Mouse (Mus musculus): ENCODE results near the gene Atp6v0e. TPM values are rescaled to one million over a fixed set of nuclear protein-coding genes. Genes with fewer than 3 reads are reported as not detected.

Atp6v0e gene
- polyA plus RNA-seq, 1 experiment from 2014 or later, result 95.2 TPM

- Histone ChIP-seq H3K36me3 (peaks cover 65% of the 10 kb centered on the region), H3K9ac (no peak overlapping the region), H3K27ac (replicated peaks) (no peak overlapping the region; the same call in 1 of the 2 replicates), H3K27me3 (no peaks in the 10 kb centered on the region), H3K4me1 (replicated peaks) (peaks cover 12% of the 10 kb centered on the region), H3K9me3 (no peaks in the 10 kb centered on the region), H3K4me3 (no peak overlapping the region), H3K4me2 (no peak overlapping the region)
- 97% methylated on average over 2 of the region's 2 CpGs for WGBS
- ATAC-seq (ENCODE audit: low FRiP score, low read depth), result no peak
These were observed 19.0 kb upstream of the Atp6v0e start for GRCm38 (mm10) chr17:26643993-26644392.

- Histone ChIP-seq H3K9me3 (no peaks in the 10 kb centered on the region), H3K36me3 (peaks cover 59% of the 10 kb centered on the region), H3K4me1 (replicated peaks) (peaks cover 12% of the 10 kb centered on the region), H3K9ac (no peak overlapping the region), H3K27me3 (no peaks in the 10 kb centered on the region), H3K27ac (replicated peaks) (peak overlapping the region; percentile 59), H3K4me3 (no peak overlapping the region), H3K4me2 (no peak overlapping the region)
- 43% methylated on average over 9 of the region's 9 CpGs for WGBS
- ATAC-seq (ENCODE audit: low FRiP score, low read depth), result peak; percentile 57; the same call in 1 of the 2 replicates
These were observed 18.3 kb upstream of the Atp6v0e start for GRCm38 (mm10) chr17:26644509-26645410.

GRCm38 (mm10) chr17:26645411-26645854, 17.6 kb upstream of the Atp6v0e start:
- Histone ChIP-seq H3K36me3 (peaks cover 53% of the 10 kb centered on the region), H3K9ac (no peak overlapping the region), H3K4me3 (no peak overlapping the region), H3K4me1 (replicated peaks) (peaks cover 12% of the 10 kb centered on the region), H3K27ac (replicated peaks) (no peak overlapping the region), H3K27me3 (no peaks in the 10 kb centered on the region), H3K9me3 (no peaks in the 10 kb centered on the region), H3K4me2 (no peak overlapping the region)
- ATAC-seq (ENCODE audit: low FRiP score, low read depth), result no peak
- 84% methylated on average over 8 of the region's 8 CpGs for WGBS

GRCm38 (mm10) chr17:26647283-26647682, 15.7 kb upstream of the Atp6v0e start:
- Histone ChIP-seq H3K4me1 (replicated peaks) (peaks cover 12% of the 10 kb centered on the region), H3K4me2 (no peak overlapping the region), H3K4me3 (no peak overlapping the region), H3K9ac (no peak overlapping the region), H3K27ac (replicated peaks) (no peak overlapping the region), H3K36me3 (peaks cover 39% of the 10 kb centered on the region), H3K27me3 (no peaks in the 10 kb centered on the region), H3K9me3 (no peaks in the 10 kb centered on the region)
- no peak for ATAC-seq (ENCODE audit: low FRiP score, low read depth)
- 77% methylated on average over 13 of the region's 13 CpGs for WGBS

- ATAC-seq (ENCODE audit: low FRiP score, low read depth), result no peak
- H3K4me2 ChIP-seq, result no peak overlapping the region
- no peak overlapping the region for H3K4me3 ChIP-seq
- peaks cover 6% of the 10 kb centered on the region for H3K4me1 ChIP-seq (replicated peaks)
- H3K9me3 ChIP-seq, result no peaks in the 10 kb centered on the region
- no peak overlapping the region for H3K9ac ChIP-seq
- H3K36me3 ChIP-seq, result peaks cover 28% of the 10 kb centered on the region
- WGBS, result 88% methylated on average over 4 of the region's 4 CpGs
- no peak overlapping the region for H3K27ac ChIP-seq (replicated peaks)
- H3K27me3 ChIP-seq, result no peaks in the 10 kb centered on the region
These were observed 13.5 kb upstream of the Atp6v0e start for GRCm38 (mm10) chr17:26649565-26649964.

- no peaks in the 10 kb centered on the region for H3K4me1 ChIP-seq (replicated peaks)
These were observed 12.3 kb upstream of the Atp6v0e start for GRCm38 (mm10) chr17:26650451-26651363.

GRCm38 (mm10) chr17:26658854-26659572, 4.0 kb upstream of the Atp6v0e start:
- 37% methylated on average over 20 of the region's 21 CpGs for WGBS
- Histone ChIP-seq H3K27me3 (no peaks in the 10 kb centered on the region), H3K4me1 (replicated peaks) (peaks cover 18% of the 10 kb centered on the region), H3K27ac (replicated peaks) (no peak overlapping the region), H3K4me3 (no peak overlapping the region), H3K9me3 (no peaks in the 10 kb centered on the region), H3K9ac (no peak overlapping the region), H3K4me2 (no peak overlapping the region), H3K36me3 (peaks cover 21% of the 10 kb centered on the region)
- no peak for ATAC-seq (ENCODE audit: low FRiP score, low read depth)

More at GRCm38 (mm10) chr17:26650451-26651363, 12.3 kb upstream of the Atp6v0e start:
- H3K4me3 ChIP-seq, result no peak overlapping the region
- no peak overlapping the region for H3K27ac ChIP-seq (replicated peaks)
- H3K9me3 ChIP-seq, result no peaks in the 10 kb centered on the region
- H3K4me2 ChIP-seq, result no peak overlapping the region
- WGBS, result 71% methylated on average over 14 of the region's 14 CpGs
- no peak overlapping the region for H3K9ac ChIP-seq
- no peak for ATAC-seq (ENCODE audit: low FRiP score, low read depth)
- H3K36me3 ChIP-seq, result peaks cover 36% of the 10 kb centered on the region
- no peaks in the 10 kb centered on the region for H3K27me3 ChIP-seq

GRCm38 (mm10) chr17:26659573-26659915, 3.5 kb upstream of the Atp6v0e start:
- no peak overlapping the region for H3K9ac ChIP-seq
- H3K27ac ChIP-seq (replicated peaks), result no peak overlapping the region
- 21% methylated on average over 3 of the region's 3 CpGs for WGBS
- H3K4me2 ChIP-seq, result no peak overlapping the region
- H3K4me1 ChIP-seq (replicated peaks), result peaks cover 22% of the 10 kb centered on the region
- peaks cover 18% of the 10 kb centered on the region for H3K36me3 ChIP-seq
- H3K27me3 ChIP-seq, result no peaks in the 10 kb centered on the region
- H3K9me3 ChIP-seq, result no peaks in the 10 kb centered on the region
- ATAC-seq (ENCODE audit: low FRiP score, low read depth), result no peak
- H3K4me3 ChIP-seq, result no peak overlapping the region

GRCm38 (mm10) chr17:26660192-26660912, 2.7 kb upstream of the Atp6v0e start:
- H3K9ac ChIP-seq, result peak overlapping the region; percentile 17; the same call in 1 of the 2 replicates
- peak; percentile 49; the same call in 1 of the 2 replicates for ATAC-seq (ENCODE audit: low FRiP score, low read depth)
- peak overlapping the region; percentile 48 for H3K4me2 ChIP-seq
- H3K4me1 ChIP-seq (replicated peaks), result peaks cover 22% of the 10 kb centered on the region
- H3K9me3 ChIP-seq, result no peaks in the 10 kb centered on the region
- WGBS, result 25% methylated on average over 19 of the region's 21 CpGs
- no peaks in the 10 kb centered on the region for H3K27me3 ChIP-seq
- peak overlapping the region; percentile 13; the same call in 1 of the 2 replicates for H3K4me3 ChIP-seq
- peaks cover 10% of the 10 kb centered on the region for H3K36me3 ChIP-seq
- no peak overlapping the region for H3K27ac ChIP-seq (replicated peaks)

- Histone ChIP-seq H3K36me3 (no peaks in the 10 kb centered on the region), H3K9ac (no peak overlapping the region), H3K4me2 (no peak overlapping the region), H3K4me1 (replicated peaks) (peaks cover 22% of the 10 kb centered on the region), H3K9me3 (no peaks in the 10 kb centered on the region), H3K27ac (replicated peaks) (no peak overlapping the region), H3K4me3 (no peak overlapping the region), H3K27me3 (no peaks in the 10 kb centered on the region)
- WGBS, result 84% methylated on average over 5 of the region's 5 CpGs
- no peak for ATAC-seq (ENCODE audit: low FRiP score, low read depth)
These were observed 827 bp upstream of the Atp6v0e start for GRCm38 (mm10) chr17:26662204-26662603.

GRCm38 (mm10) chr17:26665600-26665999, 2.6 kb downstream of the Atp6v0e start:
- H3K4me1 ChIP-seq (replicated peaks), result peaks cover 15% of the 10 kb centered on the region
- H3K9ac ChIP-seq, result no peak overlapping the region
- no peak overlapping the region for H3K4me2 ChIP-seq
- no peak for ATAC-seq (ENCODE audit: low FRiP score, low read depth)
- H3K27ac ChIP-seq (replicated peaks), result no peak overlapping the region
- H3K9me3 ChIP-seq, result no peaks in the 10 kb centered on the region
- H3K36me3 ChIP-seq, result no peaks in the 10 kb centered on the region
- H3K27me3 ChIP-seq, result no peaks in the 10 kb centered on the region
- H3K4me3 ChIP-seq, result no peak overlapping the region
- WGBS, result 88% methylated on average over 4 of the region's 4 CpGs

All from hindbrain, embryonic 15.5 days (tissue).